Mouse (Mus musculus) ES-Bruce4 (cell line): ENCODE data around the gene Cspg5.

Experiments
- CTCF ChIP-seq: IDR thresholded peaks from one replicate; pipeline ENCODE4 v1.8.1; 2011; ENCODE audit warnings: low read depth, low read length
- POLR2A ChIP-seq: IDR thresholded peaks from one replicate; pipeline ENCODE4 v1.8.1; 2011; ENCODE audit warnings: low read length; ENCODE audit not compliant: insufficient read depth

DNA sequence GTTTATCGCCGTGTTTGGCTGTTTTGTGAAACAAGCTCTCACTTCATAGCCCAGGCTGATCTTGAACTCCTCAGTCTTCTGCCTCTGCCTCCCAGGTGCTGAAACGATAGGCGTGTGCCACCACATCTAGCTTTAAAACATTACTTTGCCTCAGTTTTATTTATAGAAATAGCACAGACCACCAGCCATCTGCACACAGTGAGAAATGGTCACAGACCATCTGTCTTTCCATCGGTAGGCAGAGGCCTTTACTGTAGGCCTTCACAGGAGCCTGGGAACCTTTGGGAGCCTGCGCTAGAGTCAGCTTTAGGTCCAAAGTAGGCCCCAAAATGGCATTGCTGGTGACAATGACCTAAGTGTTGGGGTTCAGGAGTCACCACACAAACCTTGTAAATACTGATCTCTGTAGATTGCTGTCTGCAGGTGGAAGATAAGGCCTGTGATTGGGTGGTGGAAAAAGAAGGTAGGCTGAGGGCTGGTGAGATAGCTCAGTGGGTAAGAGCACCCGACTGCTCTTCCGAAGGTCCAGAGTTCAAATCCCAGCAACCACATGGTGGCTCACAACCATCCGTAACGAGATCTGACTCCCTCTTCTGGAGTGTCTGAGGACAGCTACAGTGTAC lies 40.6 kb downstream of the Cspg5 start:
- no peak for TF ChIP-seq CTCF
- no peak for TF ChIP-seq POLR2A
